Mouse (Mus musculus): ENCODE data around the gene Trim6. TPM values are rescaled to one million over a fixed set of nuclear protein-coding genes. Genes with fewer than 3 reads are reported as not detected.
"Not testable (repeated sequence)": the region's sequence is repeated elsewhere in the genome, so short reads cannot be mapped to it uniquely, and the experiment has no call there.

The Trim6 gene
- total and polyA plus RNA-seq, 3 experiments, result 0.05 to 0.23 TPM; not detected in 1

DNA sequence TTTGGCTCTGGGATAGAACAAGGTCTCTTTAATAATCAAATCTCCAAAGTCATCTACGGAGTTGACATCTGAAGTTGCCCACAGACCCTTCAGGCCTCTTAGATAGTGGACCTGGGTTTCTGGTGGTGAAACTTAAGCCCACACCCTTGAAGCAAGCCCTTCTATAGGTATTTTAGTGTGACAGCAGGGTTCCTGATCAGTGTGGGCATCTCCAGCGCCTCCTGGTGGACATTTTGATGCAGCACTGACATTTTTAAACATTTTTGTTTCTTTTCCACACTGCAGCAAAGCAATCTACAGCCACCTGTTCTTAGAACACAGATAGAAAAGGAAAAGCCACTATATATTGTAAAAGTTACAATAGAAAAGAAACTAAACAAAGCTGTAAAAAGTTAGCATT is 12.6 kb downstream of the Trim6 start:
- H3K9me3 ChIP-seq (replicated peaks), result no peaks in the 10 kb centered on the region
- peaks cover 18% of the 10 kb centered on the region for H3K27me3 ChIP-seq (ENCODE audit: insufficient read depth, low read length)
- H3K4me1 ChIP-seq (ENCODE audit: insufficient read depth, low read depth, low read length), result no peaks in the 10 kb centered on the region
- no peak overlapping the region for H3K4me3 ChIP-seq (ENCODE audit: low read depth, low read length)
- DNase-seq (ENCODE audit: low spot score) (no peak), ATAC-seq (ENCODE audit: extremely low read depth, insufficient number of reproducible peaks, low FRiP score, poor library complexity, severe bottlenecking) (peak; percentile 40)
- TF ChIP-seq GATA2 (IDR thresholded peaks at IDR 0.05; ENCODE audit: borderline replicate concordance, low read depth, low read length) (no peak), GATA1 (IDR thresholded peaks at IDR 0.05; ENCODE audit: borderline replicate concordance, low read length) (no peak), CTCF (IDR thresholded peaks at IDR 0.05; ENCODE audit: low read depth, low read length) (peak; percentile 51)
- no peaks in the 10 kb centered on the region for H3K36me3 ChIP-seq (replicated peaks)

DNA sequence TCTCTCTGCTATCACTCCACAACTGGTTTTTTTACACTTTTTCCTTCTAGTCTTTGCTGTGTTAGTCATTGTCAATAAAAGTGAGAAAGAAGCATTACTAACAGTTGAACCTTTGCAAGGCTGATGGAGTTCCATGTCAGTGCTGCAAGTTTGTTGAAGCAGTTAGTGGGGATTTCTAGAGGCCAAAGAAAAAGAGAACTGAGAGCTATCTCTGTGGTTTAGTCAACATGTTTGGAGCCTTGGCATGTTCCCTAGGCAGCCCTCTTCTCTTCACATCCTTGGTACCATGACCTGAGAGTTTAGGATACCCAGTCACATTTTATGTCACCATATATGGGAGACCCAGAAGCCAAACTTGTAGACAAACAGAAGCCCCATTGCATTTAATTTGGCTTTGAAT is 22.3 kb downstream of the Trim6 start:
- Histone ChIP-seq H3K9me3 (replicated peaks) (no peaks in the 10 kb centered on the region), H3K4me1 (ENCODE audit: insufficient read depth, low read depth, low read length) (peaks cover 8% of the 10 kb centered on the region), H3K4me3 (ENCODE audit: low read depth, low read length) (no peak overlapping the region), H3K27me3 (ENCODE audit: insufficient read depth, low read length) (no peaks in the 10 kb centered on the region), H3K36me3 (replicated peaks) (no peaks in the 10 kb centered on the region)
- TF ChIP-seq CTCF (IDR thresholded peaks at IDR 0.05; ENCODE audit: low read depth, low read length) (no peak), GATA2 (IDR thresholded peaks at IDR 0.05; ENCODE audit: borderline replicate concordance, low read depth, low read length) (no peak), GATA1 (IDR thresholded peaks at IDR 0.05; ENCODE audit: borderline replicate concordance, low read length) (no peak)
- no peak for DNase-seq (ENCODE audit: low spot score)
- no peak for ATAC-seq (ENCODE audit: extremely low read depth, insufficient number of reproducible peaks, low FRiP score, poor library complexity, severe bottlenecking)

GRCm38 (mm10) chr7:104243616-104244015 is 25.0 kb downstream of the Trim6 start:
- no peak for ATAC-seq (ENCODE audit: extremely low read depth, insufficient number of reproducible peaks, low FRiP score, poor library complexity, severe bottlenecking)

DNA sequence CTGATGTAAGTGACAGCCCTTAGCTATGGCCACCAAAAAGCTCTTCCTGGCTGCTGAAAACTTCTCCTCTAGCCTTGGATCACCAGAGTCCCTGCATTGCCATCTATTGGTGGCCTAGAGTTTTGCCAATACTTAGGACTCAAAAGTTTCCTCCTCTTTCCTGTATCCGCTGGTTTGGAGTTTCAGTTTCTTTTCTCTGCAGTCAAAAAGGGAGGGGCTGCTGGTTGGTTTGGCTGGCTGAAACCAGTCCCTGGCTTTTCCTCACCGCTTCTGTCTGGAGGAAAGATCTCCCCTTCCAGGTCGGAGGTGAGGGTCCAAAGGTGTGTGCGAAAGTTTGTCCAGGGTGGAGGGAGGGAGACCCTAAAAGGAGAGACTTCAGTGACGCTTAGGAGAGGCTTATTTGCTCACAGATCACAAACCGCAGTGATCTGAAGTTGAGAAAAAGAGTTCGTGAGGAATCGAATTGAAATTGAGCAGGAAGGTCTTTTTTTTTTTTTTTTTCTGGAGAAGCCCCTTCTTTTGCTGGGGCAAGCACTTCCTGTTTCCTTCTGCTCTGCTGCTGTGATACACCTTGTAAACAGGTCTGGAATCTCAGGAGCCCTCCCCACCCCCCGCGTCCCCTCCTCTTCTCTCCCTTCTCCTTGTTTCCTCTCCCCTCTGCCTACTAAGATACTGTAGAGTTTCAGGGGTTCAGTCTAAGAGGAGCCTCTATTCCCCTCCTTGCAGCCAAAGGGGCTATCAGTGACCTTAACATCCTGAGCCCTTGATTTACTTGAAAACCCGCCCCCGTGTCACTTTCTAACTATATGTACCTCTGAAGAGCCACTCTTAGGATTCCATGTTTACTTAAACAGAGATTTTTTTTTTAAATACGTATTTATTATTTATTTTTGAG is 25.9 kb downstream of the Trim6 start, which contains the start of gene Trim34a:
Gene Trim34a, plus strand, starts transcription at position 171 of the 895 bp plus-strand sequence.
- ATAC-seq (ENCODE audit: extremely low read depth, insufficient number of reproducible peaks, low FRiP score, poor library complexity, severe bottlenecking), result peak; percentile 94
- Histone ChIP-seq H3K9me3 (replicated peaks) (no peaks in the 10 kb centered on the region), H3K36me3 (replicated peaks) (no peaks in the 10 kb centered on the region), H3K27me3 (ENCODE audit: insufficient read depth, low read length) (no peaks in the 10 kb centered on the region), H3K4me1 (ENCODE audit: insufficient read depth, low read depth, low read length) (peaks cover 12% of the 10 kb centered on the region), H3K4me3 (ENCODE audit: low read depth, low read length) (peak within 1 kb of the TSS; percentile 71)
- peak; percentile 26 for DNase-seq (ENCODE audit: low spot score)
- TF ChIP-seq CTCF (IDR thresholded peaks at IDR 0.05; ENCODE audit: low read depth, low read length) (peak; percentile 36), POLR2AphosphoS5 (IDR thresholded peaks at IDR 0.05; ENCODE audit: insufficient replicate concordance, low read depth, low read length) (no peak)

More at GRCm38 (mm10) chr7:104243616-104244015, 25.0 kb downstream of the Trim6 start:
- TF ChIP-seq GATA2 (IDR thresholded peaks at IDR 0.05; ENCODE audit: borderline replicate concordance, low read depth, low read length) (no peak), TAL1 (conservative IDR thresholded peaks at IDR 0.05; ENCODE audit: low read depth, low read length) (no peak), CTCF (IDR thresholded peaks at IDR 0.05; ENCODE audit: low read depth, low read length) (no peak), POLR2AphosphoS5 (IDR thresholded peaks at IDR 0.05; ENCODE audit: insufficient replicate concordance, low read depth, low read length) (no peak)
- Histone ChIP-seq H3K4me3 (ENCODE audit: low read depth, low read length) (no peak overlapping the region; the same call in 1 of the 2 replicates), H3K4me1 (ENCODE audit: insufficient read depth, low read depth, low read length) (peaks cover 12% of the 10 kb centered on the region), H3K9me3 (replicated peaks) (no peaks in the 10 kb centered on the region), H3K36me3 (replicated peaks) (no peaks in the 10 kb centered on the region), H3K27me3 (ENCODE audit: insufficient read depth, low read length) (no peaks in the 10 kb centered on the region)
- DNase-seq (ENCODE audit: low spot score), result no peak

DNA sequence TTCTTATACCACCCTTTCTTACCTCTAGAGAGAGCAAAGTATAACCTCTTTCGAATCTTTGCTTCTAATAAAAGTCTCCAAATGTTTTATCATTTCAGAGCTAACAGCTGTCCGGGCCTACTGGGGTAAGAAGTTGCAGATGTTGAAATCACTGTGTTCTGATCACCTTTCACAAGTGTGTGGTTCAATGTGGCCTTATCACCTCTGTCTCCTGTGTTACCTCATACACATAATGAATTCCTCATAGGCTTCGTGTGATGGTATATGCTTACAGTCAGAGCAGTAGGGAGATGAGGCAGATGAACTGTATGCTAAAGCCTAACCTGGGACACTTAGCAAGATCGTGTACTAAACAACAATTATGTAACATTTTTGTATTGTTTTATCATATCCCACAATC is 41.8 kb downstream of the Trim6 start:
- DNase-seq (ENCODE audit: low spot score); H3K4me3 ChIP-seq (ENCODE audit: low read depth, low read length); H3K9me3 ChIP-seq (replicated peaks); H3K4me1 ChIP-seq (ENCODE audit: insufficient read depth, low read depth, low read length); H3K36me3 ChIP-seq (replicated peaks); H3K27me3 ChIP-seq (ENCODE audit: insufficient read depth, low read length); ATAC-seq (ENCODE audit: extremely low read depth, insufficient number of reproducible peaks, low FRiP score, poor library complexity, severe bottlenecking): not testable (repeated sequence)

DNA sequence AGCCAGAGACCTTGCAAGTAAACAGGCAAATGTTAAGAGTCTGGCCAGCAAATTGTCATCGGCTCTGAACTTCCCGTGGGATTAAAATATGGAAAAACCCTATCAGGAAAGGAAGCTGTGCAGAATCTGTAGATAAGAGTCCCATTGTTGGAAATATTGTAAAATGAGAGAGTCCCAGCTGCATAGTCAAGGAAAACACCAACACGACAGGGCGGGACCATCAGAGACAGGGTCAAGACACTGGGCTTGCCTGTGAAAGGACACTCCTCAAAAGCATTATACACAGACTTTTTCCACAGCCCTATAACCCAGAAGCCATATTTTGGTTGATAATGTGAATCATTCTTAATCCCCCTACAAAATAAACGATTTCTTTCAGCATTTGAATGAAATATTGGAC is 46.7 kb downstream of the Trim6 start:
- H3K9me3 ChIP-seq (replicated peaks); DNase-seq (ENCODE audit: low spot score); H3K4me3 ChIP-seq (ENCODE audit: low read depth, low read length); H3K27me3 ChIP-seq (ENCODE audit: insufficient read depth, low read length); H3K36me3 ChIP-seq (replicated peaks); ATAC-seq (ENCODE audit: extremely low read depth, insufficient number of reproducible peaks, low FRiP score, poor library complexity, severe bottlenecking); H3K4me1 ChIP-seq (ENCODE audit: insufficient read depth, low read depth, low read length): not testable (repeated sequence)

DNA sequence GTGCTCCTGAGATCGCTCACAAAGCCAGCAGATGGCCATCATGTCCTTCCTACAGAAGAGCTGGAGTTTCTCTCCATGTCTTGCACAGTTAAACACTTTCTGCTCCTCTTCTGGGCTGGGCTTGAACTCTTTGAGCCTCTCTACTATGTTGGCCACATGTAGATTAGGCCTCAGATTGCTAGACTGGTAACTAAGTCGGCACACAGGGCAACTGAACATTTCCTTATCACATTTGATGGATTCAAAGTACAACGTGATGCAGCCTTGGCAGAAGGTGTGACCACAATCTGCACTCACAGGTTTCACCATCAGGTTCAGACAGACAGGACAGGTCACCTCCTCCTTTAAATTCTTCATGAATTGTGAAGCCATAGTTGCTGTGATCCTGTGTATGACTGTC is 60.8 kb downstream of the Trim6 start:
- not testable (repeated sequence) for ATAC-seq (ENCODE audit: extremely low read depth, insufficient number of reproducible peaks, low FRiP score, poor library complexity, severe bottlenecking); H3K36me3 ChIP-seq (replicated peaks); H3K4me1 ChIP-seq (ENCODE audit: insufficient read depth, low read depth, low read length); H3K4me3 ChIP-seq (ENCODE audit: low read depth, low read length); H3K9me3 ChIP-seq (replicated peaks); DNase-seq (ENCODE audit: low spot score); H3K27me3 ChIP-seq (ENCODE audit: insufficient read depth, low read length)

Other genes with a start within 250 kb of the Trim6 start
Only the 20 nearest of the 25 such genes appear.
- not detected in 2 replicates for gene Olfr641, start 183.3 kb upstream of the Trim6 start, total RNA-seq (2014; fragmentation: Nextera tagmentation)
- gene Olfr641, start 183.3 kb upstream of the Trim6 start, total RNA-seq (2017), result 0.12 TPM in 1 of 2 replicates, not detected in the other
- not detected in 2 replicates for gene Olfr641, start 183.3 kb upstream of the Trim6 start, polyA plus RNA-seq (2012)
- not detected in 2 replicates for gene Olfr642, start 166.1 kb upstream of the Trim6 start, total RNA-seq (2014; fragmentation: Nextera tagmentation)
- gene Olfr642, start 166.1 kb upstream of the Trim6 start, total RNA-seq (2017), result 0.11 and 0.12 TPM in 2 replicates
- not detected in 2 replicates for gene Olfr642, start 166.1 kb upstream of the Trim6 start, polyA plus RNA-seq (2012)
- gene 4930516K23Rik, start 157.3 kb upstream of the Trim6 start, total RNA-seq (2014; fragmentation: Nextera tagmentation), result not detected in 2 replicates
- 0.05 and 0.23 TPM in 2 replicates for gene 4930516K23Rik, start 157.3 kb upstream of the Trim6 start, total RNA-seq (2017)
- not detected in 2 replicates for gene 4930516K23Rik, start 157.3 kb upstream of the Trim6 start, polyA plus RNA-seq (2012)
- not detected in 2 replicates for gene Olfr644, start 146.9 kb upstream of the Trim6 start, total RNA-seq (2014; fragmentation: Nextera tagmentation)
- gene Olfr644, start 146.9 kb upstream of the Trim6 start, total RNA-seq (2017), result 0.17 and 0.76 TPM in 2 replicates
- gene Olfr644, start 146.9 kb upstream of the Trim6 start, polyA plus RNA-seq (2012), result not detected in 2 replicates
- gene Olfr645, start 133.3 kb upstream of the Trim6 start, total RNA-seq (2014; fragmentation: Nextera tagmentation), result not detected in 2 replicates
- 0.05 and 0.12 TPM in 2 replicates for gene Olfr645, start 133.3 kb upstream of the Trim6 start, total RNA-seq (2017)
- not detected in 2 replicates for gene Olfr645, start 133.3 kb upstream of the Trim6 start, polyA plus RNA-seq (2012)
- not detected in 2 replicates for gene Olfr646, start 113.9 kb upstream of the Trim6 start, total RNA-seq (2014; fragmentation: Nextera tagmentation)
- 0.06 and 0.33 TPM in 2 replicates for gene Olfr646, start 113.9 kb upstream of the Trim6 start, total RNA-seq (2017)
- not detected in 2 replicates for gene Olfr646, start 113.9 kb upstream of the Trim6 start, polyA plus RNA-seq (2012)
- not detected in 2 replicates for gene Ubqln5, start 89.0 kb upstream of the Trim6 start, total RNA-seq (2014; fragmentation: Nextera tagmentation)
- not detected in 2 replicates for gene Ubqln5, start 89.0 kb upstream of the Trim6 start, total RNA-seq (2017)
- gene Ubqln5, start 89.0 kb upstream of the Trim6 start, polyA plus RNA-seq (2012), result not detected in 2 replicates
- gene Olfr643, start 81.4 kb upstream of the Trim6 start, total RNA-seq (2014; fragmentation: Nextera tagmentation), result not detected in 2 replicates
- gene Olfr643, start 81.4 kb upstream of the Trim6 start, total RNA-seq (2017), result not detected in 2 replicates
- not detected in 2 replicates for gene Olfr643, start 81.4 kb upstream of the Trim6 start, polyA plus RNA-seq (2012)
- not detected in 2 replicates for gene Ubqln3, start 75.5 kb upstream of the Trim6 start, total RNA-seq (2014; fragmentation: Nextera tagmentation)
- 0.22 TPM in 1 of 2 replicates, not detected in the other for gene Ubqln3, start 75.5 kb upstream of the Trim6 start, total RNA-seq (2017)
- gene Ubqln3, start 75.5 kb upstream of the Trim6 start, polyA plus RNA-seq (2012), result not detected in 2 replicates
- gene Ubqlnl, start 68.2 kb upstream of the Trim6 start, total RNA-seq (2014; fragmentation: Nextera tagmentation), result not detected in 2 replicates
- 0.06 TPM in 1 of 2 replicates, not detected in the other for gene Ubqlnl, start 68.2 kb upstream of the Trim6 start, total RNA-seq (2017)
- not detected in 2 replicates for gene Ubqlnl, start 68.2 kb upstream of the Trim6 start, polyA plus RNA-seq (2012)
- gene Olfm5, start 54.0 kb upstream of the Trim6 start, total RNA-seq (2014; fragmentation: Nextera tagmentation), result not detected in 2 replicates
- 0.16 TPM in 1 of 2 replicates, not detected in the other for gene Olfm5, start 54.0 kb upstream of the Trim6 start, total RNA-seq (2017)
- not detected in 2 replicates for gene Olfm5, start 54.0 kb upstream of the Trim6 start, polyA plus RNA-seq (2012)
- not detected in 2 replicates for gene Olfr648, start 35.4 kb upstream of the Trim6 start, total RNA-seq (2014; fragmentation: Nextera tagmentation)
- gene Olfr648, start 35.4 kb upstream of the Trim6 start, total RNA-seq (2017), result 0.22 and 0.23 TPM in 2 replicates
- not detected in 2 replicates for gene Olfr648, start 35.4 kb upstream of the Trim6 start, polyA plus RNA-seq (2012)
- gene Olfr649, start 22.8 kb upstream of the Trim6 start, total RNA-seq (2014; fragmentation: Nextera tagmentation), result not detected in 2 replicates
- gene Olfr649, start 22.8 kb upstream of the Trim6 start, total RNA-seq (2017), result 0.22 TPM in 1 of 2 replicates, not detected in the other
- not detected in 2 replicates for gene Olfr649, start 22.8 kb upstream of the Trim6 start, polyA plus RNA-seq (2012)
- gene Trim34a, start 25.7 kb downstream of the Trim6 start, total RNA-seq (2014; fragmentation: Nextera tagmentation), result 1.7 and 4.9 TPM in 2 replicates
- gene Trim34a, start 25.7 kb downstream of the Trim6 start, total RNA-seq (2017), result 6.9 and 8.6 TPM in 2 replicates
- 0.22 and 0.25 TPM in 2 replicates for gene Trim34a, start 25.7 kb downstream of the Trim6 start, polyA plus RNA-seq (2012)
- gene Trim5, start 69.3 kb downstream of the Trim6 start, total RNA-seq (2014; fragmentation: Nextera tagmentation), result not detected in 2 replicates
- gene Trim5, start 69.3 kb downstream of the Trim6 start, total RNA-seq (2017), result 0.33 and 0.35 TPM in 2 replicates
- not detected in 2 replicates for gene Trim5, start 69.3 kb downstream of the Trim6 start, polyA plus RNA-seq (2012)
- 0.30 and 3.8 TPM in 2 replicates for gene Trim12a, start 96.7 kb downstream of the Trim6 start, total RNA-seq (2014; fragmentation: Nextera tagmentation)
- not detected in 2 replicates for gene Trim12a, start 96.7 kb downstream of the Trim6 start, total RNA-seq (2017)
- gene Trim12a, start 96.7 kb downstream of the Trim6 start, polyA plus RNA-seq (2012), result not detected in 2 replicates
- 10.8 and 11.2 TPM in 2 replicates for gene Trim34b, start 110.7 kb downstream of the Trim6 start, total RNA-seq (2014; fragmentation: Nextera tagmentation)
- 6.8 and 7.6 TPM in 2 replicates for gene Trim34b, start 110.7 kb downstream of the Trim6 start, total RNA-seq (2017)
- 0.14 and 0.34 TPM in 2 replicates for gene Trim34b, start 110.7 kb downstream of the Trim6 start, polyA plus RNA-seq (2012)
- 20.3 and 20.5 TPM in 2 replicates for gene Trim12c, start 134.6 kb downstream of the Trim6 start, total RNA-seq (2014; fragmentation: Nextera tagmentation)
- 45.8 and 61.2 TPM in 2 replicates for gene Trim12c, start 134.6 kb downstream of the Trim6 start, total RNA-seq (2017)
- gene Trim12c, start 134.6 kb downstream of the Trim6 start, polyA plus RNA-seq (2012), result 0.68 and 1.3 TPM in 2 replicates
- gene Trim30b, start 151.1 kb downstream of the Trim6 start, total RNA-seq (2014; fragmentation: Nextera tagmentation), result not detected in 2 replicates
- gene Trim30b, start 151.1 kb downstream of the Trim6 start, total RNA-seq (2017), result 0.12 and 0.22 TPM in 2 replicates
- not detected in 2 replicates for gene Trim30b, start 151.1 kb downstream of the Trim6 start, polyA plus RNA-seq (2012)
- gene Trim30c, start 182.0 kb downstream of the Trim6 start, total RNA-seq (2014; fragmentation: Nextera tagmentation), result not detected in 2 replicates
- not detected in 2 replicates for gene Trim30c, start 182.0 kb downstream of the Trim6 start, total RNA-seq (2017)
- gene Trim30c, start 182.0 kb downstream of the Trim6 start, polyA plus RNA-seq (2012), result not detected in 2 replicates